Mouse (Mus musculus): Measurements from ENCODE around the gene Glyatl3.

Gene Glyatl3

DNA sequence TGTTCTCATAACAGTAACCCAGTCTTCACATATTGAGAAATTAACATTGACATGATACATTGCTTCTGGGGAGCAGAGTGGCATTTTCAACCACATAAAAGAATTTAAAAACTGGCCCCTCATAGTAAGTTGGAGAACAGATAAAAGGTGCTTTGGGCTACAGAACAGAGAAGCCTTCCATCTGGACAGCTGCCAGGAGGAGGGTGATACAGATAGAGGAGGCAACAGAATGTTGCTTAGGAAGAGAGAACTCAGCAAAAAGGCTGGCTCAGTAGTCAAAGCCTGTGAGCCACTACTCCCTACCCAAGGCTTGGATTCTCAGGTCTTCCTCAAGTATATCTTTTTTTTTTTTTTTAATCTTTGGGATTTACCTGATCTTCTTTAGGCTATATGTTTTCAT is 59.1 kb downstream of the Glyatl3 start:
- DNase-seq (ENCODE audit: low read depth) = no peak

Data from fibroblast of lung, adult 2 months (primary cell).